Mouse (Mus musculus) hindbrain, embryonic 10.5 days (tissue): Measurements from ENCODE around the gene Pkhd1. TPM values are rescaled to one million over a fixed set of nuclear protein-coding genes. Genes with fewer than 3 reads are reported as not detected.
"Not testable (repeated sequence)": the region's sequence is repeated elsewhere in the genome, so short reads cannot be mapped to it uniquely, and the experiment has no call there.

Experiments
- DNase-seq: peaks from one replicate; pipeline ENCODE4 v3.0.0-alpha.2; 2017; ENCODE audit warnings: low spot score
- H3K27ac ChIP-seq: fragments of 300-500 bp; sonication (generic); 2 replicates; pipeline ENCODE4 v1.5.1; 2016; ENCODE audit warnings: mild to moderate bottlenecking, moderate library complexity
- H3K27me3 ChIP-seq: fragments of 300-500 bp; sonication (generic); 2 replicates; pipeline ENCODE4 v1.6.1; 2016; ENCODE audit warnings: mild to moderate bottlenecking; ENCODE audit not compliant: poor library complexity, insufficient read depth, severe bottlenecking
- H3K36me3 ChIP-seq: fragments of 300-500 bp; sonication (generic); 2 replicates; pipeline ENCODE4 v1.6.1; 2016; ENCODE audit warnings: mild to moderate bottlenecking, moderate library complexity
- H3K4me1 ChIP-seq: fragments of 300-500 bp; sonication (generic); replicated peaks from 2 replicates; pipeline ENCODE4 v1.6.1; 2016; ENCODE audit warnings: mild to moderate bottlenecking
- H3K4me3 ChIP-seq: fragments of 300-500 bp; sonication (generic); 2 replicates; pipeline ENCODE4 v1.5.1; 2016; ENCODE audit warnings: mild to moderate bottlenecking, moderate library complexity
- H3K9me3 ChIP-seq: fragments of 300-500 bp; sonication (generic); 2 replicates; pipeline ENCODE4 v1.6.1; 2016; ENCODE audit warnings: mild to moderate bottlenecking, moderate library complexity
- WGBS: fragments of 180-500 bp; shearing (Covaris S2); methylation state at CpG from one replicate; pipeline ENCODE4 v1.1.7; 2016; 5-methylcytosine and 5-hydroxymethylcytosine counted together
- polyA plus RNA-seq: library from polyadenylated mRNA; unstranded; fragments of >200 nt; fragmentation: Nextera tagmentation; extraction: Ambion mirVana; gene quantifications from 2 replicates; pipeline ENCODE4 v1.2.1, GENCODE M21; 2016

The Pkhd1 gene
- polyA plus RNA-seq, 1 experiment from 2014 or later, result not detected

GRCm38 (mm10) chr1:20477561-20478265 lies 140.2 kb downstream of the Pkhd1 start:
- H3K4me1 ChIP-seq, result peaks cover 12% of the 10 kb centered on the region; the same call in 1 of the 2 replicates
- WGBS, result 6% methylated on average over 25 of the region's 25 CpGs
- peak overlapping the region; percentile 82 for H3K27ac ChIP-seq
- peak overlapping the region; percentile 60 for H3K4me3 ChIP-seq
- no peaks in the 10 kb centered on the region for H3K9me3 ChIP-seq
- peak; percentile 45 for DNase-seq
- no peaks in the 10 kb centered on the region for H3K36me3 ChIP-seq
- peaks cover 16% of the 10 kb centered on the region; the same call in 1 of the 2 replicates for H3K27me3 ChIP-seq

GRCm38 (mm10) chr1:20470770-20471169 lies 147.1 kb downstream of the Pkhd1 start:
- Histone ChIP-seq H3K27me3 (no peaks in the 10 kb centered on the region), H3K4me3 (no peak overlapping the region), H3K4me1 (no peaks in the 10 kb centered on the region), H3K9me3 (no peaks in the 10 kb centered on the region), H3K27ac (no peak overlapping the region), H3K36me3 (no peaks in the 10 kb centered on the region)
- 86% methylated on average over 11 of the region's 11 CpGs for WGBS
- no peak for DNase-seq

- no peak overlapping the region for H3K27ac ChIP-seq
- 91% methylated on average over 6 of the region's 6 CpGs for WGBS
- H3K36me3 ChIP-seq, result no peaks in the 10 kb centered on the region
- H3K4me3 ChIP-seq, result no peak overlapping the region
- no peaks in the 10 kb centered on the region for H3K9me3 ChIP-seq
- no peaks in the 10 kb centered on the region for H3K4me1 ChIP-seq
- no peak for DNase-seq
- H3K27me3 ChIP-seq, result no peaks in the 10 kb centered on the region
These were observed 147.5 kb downstream of the Pkhd1 start for GRCm38 (mm10) chr1:20470317-20470716.

GRCm38 (mm10) chr1:20466481-20466880 lies 151.4 kb downstream of the Pkhd1 start:
- DNase-seq, result no peak
- H3K36me3 ChIP-seq, result no peaks in the 10 kb centered on the region
- 72% methylated on average over 4 of the region's 4 CpGs for WGBS

GRCm38 (mm10) chr1:20454621-20455020 lies 163.2 kb downstream of the Pkhd1 start:
- 68% methylated on average over 1 of the region's 1 CpGs for WGBS
- H3K27me3 ChIP-seq, result no peaks in the 10 kb centered on the region
- no peak for DNase-seq
- H3K4me3 ChIP-seq, result no peak overlapping the region
- H3K36me3 ChIP-seq, result no peaks in the 10 kb centered on the region
- H3K4me1 ChIP-seq, result no peaks in the 10 kb centered on the region
- no peak overlapping the region for H3K27ac ChIP-seq
- H3K9me3 ChIP-seq, result no peaks in the 10 kb centered on the region

More at GRCm38 (mm10) chr1:20466481-20466880, 151.4 kb downstream of the Pkhd1 start:
- Histone ChIP-seq H3K27ac (no peak overlapping the region), H3K4me3 (no peak overlapping the region), H3K9me3 (no peaks in the 10 kb centered on the region), H3K4me1 (no peaks in the 10 kb centered on the region), H3K27me3 (no peaks in the 10 kb centered on the region)

GRCm38 (mm10) chr1:20450074-20450473 lies 167.8 kb downstream of the Pkhd1 start:
- H3K27me3 ChIP-seq, result no peaks in the 10 kb centered on the region
- H3K36me3 ChIP-seq, result no peaks in the 10 kb centered on the region
- H3K4me3 ChIP-seq, result no peak overlapping the region
- peak; percentile 50 for DNase-seq
- H3K4me1 ChIP-seq, result no peaks in the 10 kb centered on the region
- WGBS, result 29% methylated on average over 10 of the region's 10 CpGs
- H3K27ac ChIP-seq, result no peak overlapping the region
- H3K9me3 ChIP-seq, result no peaks in the 10 kb centered on the region

GRCm38 (mm10) chr1:20432026-20432425 lies 185.8 kb downstream of the Pkhd1 start:
- not testable (repeated sequence) for H3K27ac ChIP-seq, DNase-seq, H3K27me3 ChIP-seq, H3K4me3 ChIP-seq, H3K4me1 ChIP-seq, H3K9me3 ChIP-seq, H3K36me3 ChIP-seq
- 92% methylated on average over 16 of the region's 16 CpGs for WGBS

GRCm38 (mm10) chr1:20429056-20429394 lies 188.8 kb downstream of the Pkhd1 start:
- no peak for DNase-seq
- Histone ChIP-seq H3K4me1 (peaks cover 10% of the 10 kb centered on the region), H3K27me3 (no peaks in the 10 kb centered on the region), H3K9me3 (no peaks in the 10 kb centered on the region), H3K4me3 (no peak overlapping the region), H3K36me3 (no peaks in the 10 kb centered on the region), H3K27ac (no peak overlapping the region)
- WGBS, result 91% methylated on average over 3 of the region's 3 CpGs

GRCm38 (mm10) chr1:20428370-20429055 lies 189.4 kb downstream of the Pkhd1 start:
- Histone ChIP-seq H3K4me3 (no peak overlapping the region), H3K36me3 (no peaks in the 10 kb centered on the region), H3K27ac (no peak overlapping the region), H3K27me3 (no peaks in the 10 kb centered on the region), H3K4me1 (peaks cover 10% of the 10 kb centered on the region), H3K9me3 (no peaks in the 10 kb centered on the region)
- 48% methylated on average over 12 of the region's 12 CpGs for WGBS
- DNase-seq, result peak; percentile 24

GRCm38 (mm10) chr1:20409411-20409967 lies 208.4 kb downstream of the Pkhd1 start:
- Histone ChIP-seq H3K4me1 (peaks cover 16% of the 10 kb centered on the region), H3K27ac (no peak overlapping the region), H3K9me3 (no peaks in the 10 kb centered on the region), H3K36me3 (no peaks in the 10 kb centered on the region), H3K27me3 (peaks cover 7% of the 10 kb centered on the region), H3K4me3 (no peak overlapping the region)
- WGBS, result 50% methylated on average over 5 of the region's 5 CpGs
- DNase-seq, result peak; percentile 44

GRCm38 (mm10) chr1:20398319-20398718 lies 219.5 kb downstream of the Pkhd1 start:
- Histone ChIP-seq H3K27me3 (no peaks in the 10 kb centered on the region), H3K4me3 (no peak overlapping the region), H3K36me3 (no peaks in the 10 kb centered on the region), H3K27ac (no peak overlapping the region), H3K9me3 (0 out of 2 replicates have a peak, but pooled peaks cover 2% of the 10 kb centered on the region), H3K4me1 (no peaks in the 10 kb centered on the region)
- 73% methylated on average over 4 of the region's 4 CpGs for WGBS
- DNase-seq, result no peak

- no peak for DNase-seq
- H3K36me3 ChIP-seq, result no peaks in the 10 kb centered on the region
- no peaks in the 10 kb centered on the region for H3K4me1 ChIP-seq
- no peak overlapping the region for H3K4me3 ChIP-seq
- no peak overlapping the region for H3K27ac ChIP-seq
- H3K9me3 ChIP-seq, result no peaks in the 10 kb centered on the region
- no peaks in the 10 kb centered on the region for H3K27me3 ChIP-seq
- WGBS, result 84% methylated on average over 1 of the region's 1 CpGs
These were observed 253.4 kb downstream of the Pkhd1 start for GRCm38 (mm10) chr1:20364437-20364836.

GRCm38 (mm10) chr1:20344651-20345050 lies 273.2 kb downstream of the Pkhd1 start:
- DNase-seq, result no peak

More at GRCm38 (mm10) chr1:20344651-20345050, 273.2 kb downstream of the Pkhd1 start:
- H3K4me1 ChIP-seq, result 0 out of 2 replicates have a peak, but pooled peaks cover 4% of the 10 kb centered on the region
- H3K4me3 ChIP-seq, result no peak overlapping the region
- H3K9me3 ChIP-seq, result no peaks in the 10 kb centered on the region
- H3K27me3 ChIP-seq, result no peaks in the 10 kb centered on the region
- 30% methylated on average over 3 of the region's 3 CpGs for WGBS
- no peaks in the 10 kb centered on the region for H3K36me3 ChIP-seq
- no peak overlapping the region for H3K27ac ChIP-seq
